Mouse (Mus musculus) forebrain, embryonic 12.5 days (tissue): ENCODE data around the gene Tcte2. TPM values are rescaled to one million over a fixed set of nuclear protein-coding genes. Genes with fewer than 3 reads are reported as not detected.
"Not testable (repeated sequence)": the region's sequence is repeated elsewhere in the genome, so short reads cannot be mapped to it uniquely, and the experiment has no call there.

Source experiments
- ATAC-seq: fragments of 200-750 bp; cut with Nextera tagmentation; 2 replicates; pipeline ENCODE4 v1.8.0; 2017; ENCODE audit warnings: moderate TSS enrichment; ENCODE audit not compliant: low FRiP score
- H3K27ac ChIP-seq: fragments of 300-500 bp; sonication (generic); 2 replicates; pipeline ENCODE4 v1.5.1; 2016; ENCODE audit warnings: mild to moderate bottlenecking
- H3K27me3 ChIP-seq: fragments of 300-500 bp; sonication (generic); 2 replicates; pipeline ENCODE4 v1.6.1; 2016; ENCODE audit warnings: mild to moderate bottlenecking
- H3K36me3 ChIP-seq: fragments of 300-500 bp; sonication (generic); replicated peaks from 2 replicates; pipeline ENCODE4 v1.6.1; 2016; ENCODE audit warnings: mild to moderate bottlenecking
- H3K4me1 ChIP-seq: fragments of 300-500 bp; sonication (generic); 2 replicates; pipeline ENCODE4 v1.6.1; 2016
- H3K4me2 ChIP-seq: fragments of 300-500 bp; sonication (generic); 2 replicates; pipeline ENCODE4 v1.6.1; 2016; ENCODE audit warnings: mild to moderate bottlenecking, moderate library complexity
- H3K4me3 ChIP-seq: fragments of 300-500 bp; sonication (generic); replicated peaks from 2 replicates; pipeline ENCODE4 v1.5.1; 2016; ENCODE audit warnings: mild to moderate bottlenecking
- H3K9ac ChIP-seq: fragments of 300-500 bp; sonication (generic); 2 replicates; pipeline ENCODE4 v1.6.1; 2016; ENCODE audit warnings: mild to moderate bottlenecking
- H3K9me3 ChIP-seq: fragments of 300-500 bp; sonication (generic); 2 replicates; pipeline ENCODE4 v1.6.1; 2016
- WGBS: fragments of 180-500 bp; shearing (Covaris S2); methylation state at CpG from one replicate; pipeline ENCODE4 v1.1.7; 2016; 5-methylcytosine and 5-hydroxymethylcytosine counted together
- polyA plus RNA-seq: library from polyadenylated mRNA; unstranded; fragments of >200 nt; fragmentation: Nextera tagmentation; extraction: Ambion mirVana; gene quantifications from 2 replicates; pipeline ENCODE4 v1.2.1, GENCODE M21; 2016

Gene Tcte2
- polyA plus RNA-seq: 14.9 and 15.2 TPM in 2 replicates

DNA sequence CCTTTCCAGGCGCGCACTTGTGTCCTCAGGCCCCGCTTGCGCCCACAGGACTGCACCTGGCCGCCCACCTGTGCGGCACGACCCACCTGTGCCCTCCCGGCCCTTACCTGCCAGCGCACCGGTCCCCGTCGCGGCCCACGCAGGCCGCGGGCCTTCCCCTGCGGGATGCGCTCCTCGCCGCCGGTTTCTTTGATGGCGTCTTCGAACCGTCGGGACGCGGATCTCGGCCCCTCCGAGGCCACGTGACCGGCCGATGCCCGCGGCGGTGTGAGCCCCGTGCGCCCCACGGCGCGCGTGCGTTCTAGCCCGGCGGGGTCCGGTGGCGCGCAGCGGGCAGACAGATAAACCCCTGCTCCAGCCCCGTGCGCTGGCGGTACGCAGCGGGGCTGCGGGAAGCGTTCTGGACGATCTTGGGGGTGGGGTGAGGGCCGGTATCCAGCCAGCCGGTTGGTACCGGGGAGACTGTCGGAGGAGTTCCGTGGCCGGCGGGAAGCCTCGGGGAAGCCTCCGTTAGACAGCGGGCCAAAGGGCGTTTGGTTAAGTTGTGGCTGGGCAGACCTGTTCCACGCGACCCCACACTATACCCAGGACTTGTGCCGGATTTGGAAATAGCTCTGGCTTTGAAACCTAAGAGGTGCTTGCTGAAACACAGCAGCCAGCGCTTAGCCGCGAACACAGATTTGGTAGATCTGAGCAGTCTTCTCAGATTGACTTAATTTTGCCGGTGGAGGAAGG lies at the start of gene Tcte2:
Gene Tcte2 (minus strand): TSS at position 647 of the 735 bp plus-strand sequence.
- Histone ChIP-seq H3K36me3 (no peaks in the 10 kb centered on the region), H3K4me2 (peak within 1 kb of the TSS; percentile 96), H3K9me3 (no peaks in the 10 kb centered on the region), H3K4me1 (peaks cover 40% of the 10 kb centered on the region), H3K4me3 (peak within 1 kb of the TSS; percentile 97), H3K9ac (peak within 1 kb of the TSS; percentile 95), H3K27ac (peak within 1 kb of the TSS; percentile 95), H3K27me3 (no peaks in the 10 kb centered on the region)
- peak; percentile 40 for ATAC-seq
- under 1% methylated on average over 74 of the region's 74 CpGs for WGBS

DNA sequence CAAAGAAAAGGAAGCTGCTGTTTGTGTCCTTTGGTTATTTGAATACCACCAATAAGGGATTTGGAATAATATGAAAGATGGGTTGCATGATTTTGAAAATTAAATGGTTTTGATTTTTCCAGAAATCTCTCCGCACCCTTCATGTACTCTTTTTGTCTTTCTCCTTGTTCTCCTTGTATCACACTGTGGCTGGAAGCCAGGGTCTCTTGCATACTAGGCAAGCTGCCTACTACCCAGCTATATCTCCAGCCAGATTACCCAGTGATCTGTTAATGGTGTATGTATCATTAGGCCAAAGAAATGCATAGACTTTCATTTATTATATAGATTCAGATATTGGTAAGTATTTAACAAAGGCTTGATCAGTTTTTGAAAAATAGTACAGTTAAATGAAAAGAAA lies 44.4 kb upstream of the Tcte2 start:
- no peak overlapping the region for H3K9ac ChIP-seq
- H3K4me3 ChIP-seq: no peak overlapping the region
- H3K9me3 ChIP-seq: no peaks in the 10 kb centered on the region
- ATAC-seq: no peak
- no peak overlapping the region for H3K4me2 ChIP-seq
- H3K27ac ChIP-seq: no peak overlapping the region
- H3K4me1 ChIP-seq: no peaks in the 10 kb centered on the region
- WGBS: 97% methylated on average over 1 of the region's 1 CpGs
- no peaks in the 10 kb centered on the region for H3K27me3 ChIP-seq
- peaks cover 39% of the 10 kb centered on the region for H3K36me3 ChIP-seq

DNA sequence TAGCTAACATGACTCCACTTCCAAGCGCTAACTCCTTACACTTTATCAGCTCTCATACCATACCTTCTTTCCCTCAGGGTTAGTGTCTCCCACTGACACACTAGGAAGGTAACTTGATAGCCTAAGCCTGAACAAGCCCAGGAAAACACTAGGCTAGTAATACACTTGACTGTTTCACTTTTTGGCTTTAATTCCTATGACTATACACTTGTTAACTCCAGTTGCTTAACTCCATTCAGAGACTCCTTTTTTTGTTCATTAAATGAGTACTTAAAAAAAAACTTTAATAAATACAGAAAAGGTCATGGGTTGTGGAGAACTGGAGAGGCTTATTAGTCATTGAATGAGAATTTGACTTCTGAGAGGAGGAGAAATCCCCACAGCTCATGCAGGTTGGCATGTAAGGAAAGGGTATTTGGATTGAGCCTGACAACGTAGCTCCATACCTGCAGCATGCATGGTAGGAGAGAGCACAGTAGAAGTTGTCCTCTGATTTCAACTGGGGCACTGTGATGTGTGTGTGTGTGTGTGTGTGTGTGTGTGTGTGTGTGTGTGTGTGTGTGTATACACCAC lies 41.3 kb upstream of the Tcte2 start:
- ATAC-seq: no peak
- no peak overlapping the region for H3K9ac ChIP-seq
- no peak overlapping the region for H3K4me2 ChIP-seq
- H3K4me3 ChIP-seq: no peak overlapping the region
- H3K27ac ChIP-seq: no peak overlapping the region
- no peaks in the 10 kb centered on the region for H3K9me3 ChIP-seq
- H3K36me3 ChIP-seq: peaks cover 24% of the 10 kb centered on the region
- no peaks in the 10 kb centered on the region for H3K27me3 ChIP-seq
- H3K4me1 ChIP-seq: no peaks in the 10 kb centered on the region
- WGBS: 85% methylated on average over 2 of the region's 2 CpGs

DNA sequence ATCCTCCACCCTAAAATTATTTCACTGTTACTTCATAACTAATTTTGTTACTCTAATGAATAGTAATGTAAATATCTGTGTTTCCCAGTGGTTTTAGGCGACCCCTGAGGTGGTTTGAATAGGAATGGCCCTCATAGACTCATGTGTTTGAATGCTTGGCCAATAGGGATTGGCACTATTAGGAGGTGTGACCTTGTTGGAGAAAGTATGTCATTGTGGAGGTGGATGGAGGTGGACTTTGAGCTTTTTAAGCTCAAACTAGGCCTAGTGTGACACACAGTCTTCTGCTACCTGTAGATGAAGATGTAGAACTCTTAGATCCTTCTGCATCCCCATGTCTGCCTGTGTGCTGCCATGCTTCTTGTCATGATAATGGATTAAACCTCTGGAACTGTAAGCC lies 36.1 kb upstream of the Tcte2 start:
- Histone ChIP-seq H3K27me3 (no peaks in the 10 kb centered on the region), H3K9me3 (no peaks in the 10 kb centered on the region), H3K36me3 (no peaks in the 10 kb centered on the region), H3K4me2 (no peak overlapping the region), H3K27ac (no peak overlapping the region), H3K4me1 (no peaks in the 10 kb centered on the region), H3K9ac (no peak overlapping the region), H3K4me3 (no peak overlapping the region)
- no peak for ATAC-seq
- 88% methylated on average over 1 of the region's 1 CpGs for WGBS

DNA sequence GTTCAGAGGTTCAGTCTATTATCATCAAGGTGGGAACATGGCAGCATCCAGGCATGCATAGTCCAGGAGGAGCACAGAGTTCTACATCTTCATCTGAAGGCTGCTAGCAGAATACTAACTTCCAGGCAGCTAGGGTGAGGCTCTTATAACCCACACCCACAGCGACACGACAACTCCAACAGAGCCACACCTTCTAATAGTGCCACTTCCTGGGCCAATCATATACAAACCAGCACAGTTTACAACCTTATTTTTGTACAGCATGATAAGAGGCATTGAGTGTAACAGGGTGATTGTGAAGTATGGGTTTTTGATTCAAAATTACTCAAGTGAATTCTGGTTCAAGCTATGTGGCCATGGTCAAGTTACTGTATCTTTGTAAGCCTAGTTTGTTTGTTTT lies 28.4 kb upstream of the Tcte2 start:
- not testable (repeated sequence) for H3K4me1 ChIP-seq, H3K4me2 ChIP-seq, H3K36me3 ChIP-seq, H3K9me3 ChIP-seq, H3K27me3 ChIP-seq, H3K4me3 ChIP-seq, H3K27ac ChIP-seq, ATAC-seq, H3K9ac ChIP-seq
- WGBS: 98% methylated on average over 2 of the region's 2 CpGs

DNA sequence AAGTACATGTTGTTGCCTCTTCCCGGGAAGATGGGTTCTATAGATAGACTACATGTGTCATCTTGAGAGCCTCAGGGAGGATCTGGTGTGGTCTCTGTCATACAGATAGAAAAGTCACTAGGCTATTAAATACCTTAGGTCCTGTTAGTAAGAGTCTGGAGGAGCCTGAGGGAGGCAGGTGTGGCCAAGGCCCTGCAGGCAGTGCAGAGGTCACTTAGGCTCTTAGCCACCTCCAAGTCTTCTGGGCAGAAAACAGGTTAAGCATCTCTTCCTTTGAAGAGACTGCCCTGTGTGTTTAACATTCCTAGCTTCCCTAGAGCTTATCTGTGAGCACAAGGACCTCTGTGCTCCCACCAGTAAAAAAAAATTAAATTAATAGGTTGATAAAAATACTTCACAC lies 21.8 kb upstream of the Tcte2 start:
- Histone ChIP-seq H3K36me3 (no peaks in the 10 kb centered on the region), H3K4me3 (no peak overlapping the region), H3K4me2 (no peak overlapping the region), H3K4me1 (peaks cover 9% of the 10 kb centered on the region; the same call in 1 of the 2 replicates), H3K27ac (no peak overlapping the region), H3K9ac (no peak overlapping the region), H3K9me3 (no peaks in the 10 kb centered on the region), H3K27me3 (no peaks in the 10 kb centered on the region)
- 95% methylated on average over 1 of the region's 1 CpGs for WGBS
- no peak for ATAC-seq

DNA sequence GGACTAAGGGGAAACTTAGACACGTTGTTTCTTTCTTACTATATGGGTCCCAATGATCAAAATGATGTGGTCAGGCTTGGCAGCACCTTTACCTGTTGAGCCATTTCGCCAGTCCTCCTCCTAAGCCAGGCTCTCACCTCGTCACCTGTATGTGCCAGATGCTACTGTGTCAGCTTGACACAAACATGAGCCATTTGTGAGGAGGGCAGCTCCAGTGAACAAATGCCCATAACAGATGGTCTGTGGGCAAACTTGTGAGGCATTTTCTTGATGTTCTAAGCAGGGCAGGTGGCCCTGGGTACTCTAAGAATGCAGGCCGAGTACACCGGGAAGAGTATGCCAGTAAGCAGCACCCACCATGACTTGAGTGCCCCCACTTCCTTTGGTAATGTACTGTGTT lies 20.3 kb upstream of the Tcte2 start:
- no peaks in the 10 kb centered on the region for H3K27me3 ChIP-seq
- 87% methylated on average over 5 of the region's 5 CpGs for WGBS
- H3K4me3 ChIP-seq: no peak overlapping the region
- H3K4me2 ChIP-seq: no peak overlapping the region
- no peak overlapping the region for H3K9ac ChIP-seq
- no peak for ATAC-seq
- no peaks in the 10 kb centered on the region for H3K36me3 ChIP-seq
- no peaks in the 10 kb centered on the region for H3K9me3 ChIP-seq
- peaks cover 9% of the 10 kb centered on the region; the same call in 1 of the 2 replicates for H3K4me1 ChIP-seq
- no peak overlapping the region for H3K27ac ChIP-seq

DNA sequence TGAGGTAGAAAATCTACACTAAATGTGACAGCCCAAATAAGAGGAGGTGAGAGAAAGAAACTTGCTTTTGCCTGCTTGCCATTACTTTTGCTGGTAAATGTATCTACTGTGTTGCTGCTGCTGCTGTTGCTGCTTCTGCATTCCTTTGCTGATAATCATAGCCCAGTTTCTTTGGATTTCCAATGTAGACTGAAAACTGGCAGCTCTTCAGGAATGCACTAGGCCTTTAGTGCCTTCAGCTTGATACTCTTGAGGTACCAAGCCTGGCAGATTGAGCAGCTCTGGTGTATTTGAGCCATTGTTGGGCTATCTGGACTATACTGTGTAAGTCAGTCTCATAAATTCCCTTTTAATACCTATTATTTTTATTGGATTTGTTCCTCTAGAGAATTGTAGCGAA lies 17.2 kb upstream of the Tcte2 start:
- H3K9me3 ChIP-seq: no peaks in the 10 kb centered on the region
- H3K36me3 ChIP-seq: no peaks in the 10 kb centered on the region
- H3K4me3 ChIP-seq: no peak overlapping the region
- no peak overlapping the region for H3K9ac ChIP-seq
- 97% methylated on average over 1 of the region's 1 CpGs for WGBS
- no peak overlapping the region for H3K4me2 ChIP-seq
- H3K4me1 ChIP-seq: peaks cover 3% of the 10 kb centered on the region; the same call in 1 of the 2 replicates
- ATAC-seq: no peak
- no peak overlapping the region for H3K27ac ChIP-seq
- no peaks in the 10 kb centered on the region for H3K27me3 ChIP-seq

DNA sequence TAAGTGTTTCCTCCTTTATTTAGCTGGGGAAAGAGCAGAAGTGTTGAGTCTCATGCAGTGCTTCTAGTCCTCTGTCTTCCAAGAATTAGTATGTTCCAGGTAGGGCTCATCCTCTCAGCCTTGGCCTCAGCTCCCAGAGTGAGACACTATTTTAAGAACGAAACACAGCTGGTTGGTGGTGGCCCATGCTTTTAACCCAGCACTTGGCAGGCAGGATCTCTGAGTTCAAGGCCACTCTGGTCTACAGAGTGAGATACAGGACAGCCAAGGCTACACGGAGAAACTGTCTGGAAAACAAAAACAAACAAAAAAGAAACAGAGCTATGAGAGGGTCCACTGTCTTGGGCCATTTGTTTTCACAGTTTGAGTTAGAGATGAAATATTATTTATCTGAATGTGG lies 16.1 kb upstream of the Tcte2 start:
- Histone ChIP-seq H3K27ac (no peak overlapping the region), H3K4me2 (no peak overlapping the region), H3K9ac (no peak overlapping the region), H3K27me3 (no peaks in the 10 kb centered on the region), H3K36me3 (no peaks in the 10 kb centered on the region), H3K4me3 (no peak overlapping the region), H3K4me1 (peaks cover 3% of the 10 kb centered on the region; the same call in 1 of the 2 replicates), H3K9me3 (no peaks in the 10 kb centered on the region)
- no peak for ATAC-seq
- 83% methylated on average over 2 of the region's 2 CpGs for WGBS

DNA sequence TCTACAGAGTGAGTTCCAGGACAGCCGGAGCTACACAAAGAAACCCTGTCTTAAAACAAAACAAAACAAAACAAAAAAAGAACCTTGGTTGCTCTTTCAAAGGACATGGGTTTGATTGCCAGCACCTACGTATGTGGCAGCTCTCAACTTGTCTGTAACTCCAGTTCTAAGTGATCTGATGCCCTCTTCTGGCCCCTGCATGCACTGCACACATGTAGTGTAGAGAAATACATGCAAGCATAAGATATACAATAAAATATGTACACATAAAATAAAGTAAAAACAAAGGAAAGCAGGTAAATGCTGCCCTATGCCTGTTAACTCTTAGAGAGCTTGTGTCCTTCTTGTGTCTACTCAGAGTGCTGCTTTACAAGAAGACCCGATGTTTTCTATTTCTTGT lies 7.6 kb upstream of the Tcte2 start:
- WGBS: 95% methylated on average over 3 of the region's 3 CpGs
- Histone ChIP-seq H3K4me3 (no peak overlapping the region), H3K9ac (no peak overlapping the region), H3K36me3 (peaks cover 3% of the 10 kb centered on the region; the same call in 1 of the 2 replicates), H3K27ac (no peak overlapping the region), H3K27me3 (no peaks in the 10 kb centered on the region), H3K4me1 (peaks cover 5% of the 10 kb centered on the region), H3K4me2 (no peak overlapping the region), H3K9me3 (no peaks in the 10 kb centered on the region)
- ATAC-seq: no peak

DNA sequence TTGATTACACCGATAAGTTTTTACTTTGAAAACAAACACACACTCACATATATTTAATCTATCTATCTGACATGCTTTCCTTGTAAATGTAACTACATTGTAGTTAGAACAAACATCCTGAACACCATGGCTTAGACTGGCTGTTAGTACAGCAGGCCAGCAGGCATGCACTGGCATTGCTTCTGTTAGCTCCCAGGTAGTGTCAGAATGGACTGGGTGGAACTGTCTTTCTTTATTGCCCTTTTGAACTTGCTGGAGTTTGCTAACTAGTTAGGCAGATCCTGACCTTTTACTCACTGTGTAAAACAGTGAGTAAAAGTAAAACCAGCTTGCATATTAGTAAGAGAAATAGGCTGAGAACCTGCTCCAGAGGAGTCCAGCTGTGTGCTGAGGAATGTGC lies 6.9 kb upstream of the Tcte2 start:
- peaks cover 6% of the 10 kb centered on the region for H3K4me1 ChIP-seq

DNA sequence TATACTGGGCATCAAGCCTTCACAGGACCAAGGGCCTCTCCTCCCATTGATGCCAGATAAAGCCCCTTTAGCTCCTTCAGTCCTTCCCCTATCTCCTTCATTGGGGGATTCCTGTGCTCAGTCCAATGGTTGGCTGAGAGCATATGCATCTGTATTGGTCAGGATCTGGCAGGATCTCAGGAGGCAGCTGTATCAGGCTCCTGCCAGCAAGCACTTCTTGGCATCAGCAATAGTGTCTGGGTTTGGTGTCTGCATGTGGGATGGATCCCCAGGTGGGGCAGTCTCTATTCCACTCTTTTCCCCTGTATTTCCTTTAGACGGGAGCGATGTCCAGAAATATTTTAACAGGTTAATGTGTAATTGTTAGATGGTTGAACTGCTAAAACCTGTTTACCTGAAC lies 3.3 kb upstream of the Tcte2 start:
- H3K9ac ChIP-seq, H3K27ac ChIP-seq, H3K4me3 ChIP-seq, H3K36me3 ChIP-seq, ATAC-seq, H3K27me3 ChIP-seq, H3K9me3 ChIP-seq, H3K4me2 ChIP-seq: not testable (repeated sequence)
- 97% methylated on average over 2 of the region's 2 CpGs for WGBS
- peaks cover 17% of the 10 kb centered on the region for H3K4me1 ChIP-seq

More for the DNA sequence above, 6.9 kb upstream of the Tcte2 start:
- H3K4me2 ChIP-seq: no peak overlapping the region
- peaks cover 3% of the 10 kb centered on the region; the same call in 1 of the 2 replicates for H3K36me3 ChIP-seq
- no peaks in the 10 kb centered on the region for H3K27me3 ChIP-seq
- no peaks in the 10 kb centered on the region for H3K9me3 ChIP-seq
- H3K9ac ChIP-seq: no peak overlapping the region
- ATAC-seq: no peak
- H3K27ac ChIP-seq: no peak overlapping the region
- WGBS: 97% methylated on average over 1 of the region's 1 CpGs
- no peak overlapping the region for H3K4me3 ChIP-seq

DNA sequence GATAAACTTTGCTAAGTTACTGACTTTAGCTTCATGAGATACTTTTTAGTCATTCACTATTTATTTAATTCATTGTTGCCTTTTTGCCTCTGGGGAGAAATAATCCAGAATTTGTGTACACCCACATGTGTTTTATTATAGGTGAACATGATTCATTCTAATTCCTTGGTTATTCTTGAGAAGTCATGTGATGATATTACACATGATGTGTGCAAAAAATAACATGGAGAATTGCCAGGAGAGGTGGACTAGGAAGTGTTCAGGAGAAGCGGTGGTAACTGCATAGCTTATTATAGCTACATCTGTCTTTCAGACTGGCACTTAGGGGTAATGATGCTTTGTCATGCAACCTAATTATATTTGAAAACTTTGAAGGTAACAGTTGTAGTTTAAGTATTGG lies 2.2 kb upstream of the Tcte2 start:
- H3K9ac ChIP-seq: no peak overlapping the region
- ATAC-seq: no peak
- WGBS: 90% methylated on average over 1 of the region's 1 CpGs

More for the DNA sequence above, 2.2 kb upstream of the Tcte2 start:
- Histone ChIP-seq H3K36me3 (no peaks in the 10 kb centered on the region; the same call in 1 of the 2 replicates), H3K4me2 (no peak overlapping the region), H3K27ac (no peak overlapping the region), H3K4me3 (no peak overlapping the region), H3K27me3 (no peaks in the 10 kb centered on the region), H3K9me3 (no peaks in the 10 kb centered on the region), H3K4me1 (peaks cover 23% of the 10 kb centered on the region)
